In genomic region chr16:76232174-76232573, GRCm38 (mm10) we compare ENCODE assay signal across 13 mouse cellular contexts.
"Had no signal": no experiment of that assay in that cellular context is flagged by ENCODE, and none has a peak within 500 bp of the region (broad histone marks: within the 10 kb centered on the region; RNA-seq: fewer than 3 reads in every experiment).

No protein-coding gene starts in this region.

- H3K9me3 ChIP-seq: intestine, embryonic 15.5 days; limb, embryonic 13.5 days; neural tube, embryonic 15.5 days had no signal

- H3K27me3 ChIP-seq: intestine, embryonic 15.5 days; limb, embryonic 13.5 days; neural tube, embryonic 15.5 days had no signal

- DNase-seq: kidney, adult 8-10 months; kidney, postnatal 25 days; layer of hippocampus, adult 9-11 months; left cerebral cortex, postnatal 4 days; midbrain, embryonic 14.5 days; spleen, adult 18-20 months; thymus, adult 18-20 months; thymus, postnatal 14 days had no signal

- ATAC-seq: intestine, embryonic 15.5 days had no signal

- H3K4me2 ChIP-seq: intestine, embryonic 15.5 days; limb, embryonic 13.5 days; neural tube, embryonic 15.5 days had no signal

- H3K9ac ChIP-seq: intestine, embryonic 15.5 days; limb, embryonic 13.5 days; liver, embryonic 14.5 days; neural tube, embryonic 15.5 days had no signal

- H3K27ac ChIP-seq: intestine, embryonic 15.5 days; limb, embryonic 13.5 days; liver, embryonic 14.5 days; neural tube, embryonic 15.5 days had no signal

- H3K36me3 ChIP-seq: intestine, embryonic 15.5 days; limb, embryonic 13.5 days; neural tube, embryonic 15.5 days had no signal

- H3K4me1 ChIP-seq: intestine, embryonic 15.5 days; limb, embryonic 13.5 days; neural tube, embryonic 15.5 days had no signal

- H3K4me3 ChIP-seq: intestine, embryonic 15.5 days; limb, embryonic 13.5 days; myocyte; neural tube, embryonic 15.5 days had no signal
